Mouse (Mus musculus): ENCODE measurements around the gene Maoa. TPM values are rescaled to one million over a fixed set of nuclear protein-coding genes. Genes with fewer than 3 reads are reported as not detected.

The Maoa gene
- 26.7 TPM for polyA plus RNA-seq (2015; fragmentation: Illumina TruSeq; extraction: RNeasy Lipid Tissue Mini Kit (QIAGEN cat#74804); ENCODE audit: low read depth, low replicate concordance)

DNA sequence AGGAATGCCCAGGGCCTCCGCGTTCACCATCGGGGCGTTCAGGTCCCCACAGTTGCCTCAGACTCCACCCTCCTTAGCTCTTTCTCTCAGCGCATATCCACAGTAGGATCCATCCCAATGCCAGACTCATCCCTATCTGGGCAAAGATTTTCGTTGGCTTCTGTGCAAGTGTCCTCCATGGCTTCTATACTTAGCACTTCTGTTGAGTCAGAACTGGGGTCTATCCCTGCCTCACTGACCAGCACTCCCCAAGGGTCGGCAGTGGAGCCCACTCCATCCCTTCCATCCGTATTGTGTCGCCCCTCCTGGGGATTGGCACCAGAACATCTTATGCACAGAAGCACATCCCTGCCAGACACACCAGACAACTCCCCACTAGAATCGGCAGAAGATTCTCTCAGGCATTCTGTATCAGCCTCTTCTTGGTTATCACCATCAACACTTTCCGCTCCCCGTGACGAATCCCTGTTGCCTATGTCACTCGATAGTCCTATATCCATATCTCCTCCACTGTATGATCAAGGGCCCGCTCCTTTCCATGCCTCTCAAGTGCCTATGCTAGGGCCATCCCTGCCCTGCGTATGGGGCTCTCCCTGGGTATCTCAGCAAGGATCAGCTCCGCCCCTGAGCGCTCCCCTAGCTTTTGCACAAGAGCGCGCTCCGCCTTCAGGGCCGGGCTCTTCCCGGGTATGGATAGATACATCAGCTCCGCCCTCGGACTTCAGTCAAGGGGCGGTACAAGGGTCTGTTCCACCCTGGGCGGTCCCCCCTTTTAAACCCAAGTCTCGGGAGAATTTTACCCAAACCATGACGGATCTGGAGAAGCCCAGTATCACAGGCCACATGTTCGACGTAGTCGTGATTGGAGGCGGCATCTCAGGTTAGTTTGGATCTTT, at the start of gene Maoa:
Maoa (plus strand) TSS at position 665 of the 896 bp plus-strand sequence.

Other genes with a start within 250 kb of the Maoa start
- not detected for gene Cypt1, start 96.8 kb upstream of the Maoa start, polyA plus RNA-seq (2015; fragmentation: Illumina TruSeq; extraction: RNeasy Lipid Tissue Mini Kit (QIAGEN cat#74804); ENCODE audit: low read depth, low replicate concordance)
- gene Maob, start 197.7 kb downstream of the Maoa start, polyA plus RNA-seq (2015; fragmentation: Illumina TruSeq; extraction: RNeasy Lipid Tissue Mini Kit (QIAGEN cat#74804); ENCODE audit: low read depth, low replicate concordance), result 30.4 TPM